Mouse (Mus musculus) cerebellum, adult 18-20 months (tissue): ENCODE results near the gene Psmb10.

Experiments
- DNase-seq, 2 experiments: peaks; one replicate each; pipeline ENCODE4 v3.0.0; 2021

Psmb10 gene

GRCm38 (mm10) chr8:105936866-105937475 is 1.3 kb downstream of the Psmb10 start:
- peak; percentile 90 to 93 for DNase-seq

DNA sequence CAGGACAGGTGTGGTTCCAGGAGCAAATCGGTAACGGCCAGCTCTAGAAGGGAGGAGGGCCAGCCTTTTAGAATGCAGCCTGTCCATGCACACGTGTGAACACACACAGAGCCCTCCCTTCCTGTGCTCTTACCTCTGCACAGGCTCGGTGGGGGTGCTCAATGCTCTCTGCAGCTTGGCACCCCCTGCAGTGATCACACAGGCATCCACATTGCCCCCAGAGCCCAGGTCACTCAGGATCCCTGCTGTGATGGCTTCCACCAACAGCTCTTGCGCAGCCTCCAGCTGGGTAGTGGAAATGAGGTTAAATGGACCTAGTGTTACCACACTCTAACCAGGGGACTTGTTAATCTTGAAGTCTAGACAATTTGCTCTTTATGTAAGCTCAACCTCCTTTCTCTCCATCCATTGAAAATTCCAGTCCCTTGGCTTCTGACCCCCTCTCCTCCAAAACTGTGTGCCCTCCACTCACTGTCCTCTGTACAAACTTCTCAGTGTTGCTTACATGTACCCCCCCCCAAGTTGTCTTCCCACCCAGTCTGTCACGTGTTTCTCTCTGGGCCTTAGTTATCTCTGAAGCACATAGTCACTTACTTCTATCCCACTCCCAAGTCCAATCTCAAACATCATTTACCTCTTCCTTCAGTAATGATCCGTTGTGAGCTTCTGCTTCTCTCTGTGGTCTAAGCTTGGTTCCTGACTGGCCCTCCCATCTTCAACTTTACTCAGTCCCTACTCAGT is 2.2 kb downstream of the Psmb10 start:
- DNase-seq: no peak

DNA sequence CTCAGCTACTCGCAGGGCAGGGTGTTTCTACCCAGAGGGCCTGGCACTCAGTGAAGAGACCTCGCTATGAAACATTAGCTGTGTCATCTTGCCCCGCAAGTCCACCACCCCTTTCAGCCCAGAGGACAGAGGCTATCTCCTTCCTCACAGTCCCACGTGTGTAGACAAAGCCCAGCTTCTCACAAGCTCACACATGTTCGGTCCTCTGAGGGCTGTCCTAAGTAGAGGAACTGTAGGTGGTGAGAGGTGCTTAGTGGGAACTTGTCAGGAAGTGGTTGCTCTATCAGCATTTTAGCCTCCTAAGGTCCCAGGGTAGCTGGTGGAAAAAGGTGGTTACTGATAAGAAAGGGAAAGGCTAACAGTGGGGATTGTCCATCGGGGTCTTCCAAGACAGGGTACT is 3.1 kb downstream of the Psmb10 start:
- DNase-seq: no peak

DNA sequence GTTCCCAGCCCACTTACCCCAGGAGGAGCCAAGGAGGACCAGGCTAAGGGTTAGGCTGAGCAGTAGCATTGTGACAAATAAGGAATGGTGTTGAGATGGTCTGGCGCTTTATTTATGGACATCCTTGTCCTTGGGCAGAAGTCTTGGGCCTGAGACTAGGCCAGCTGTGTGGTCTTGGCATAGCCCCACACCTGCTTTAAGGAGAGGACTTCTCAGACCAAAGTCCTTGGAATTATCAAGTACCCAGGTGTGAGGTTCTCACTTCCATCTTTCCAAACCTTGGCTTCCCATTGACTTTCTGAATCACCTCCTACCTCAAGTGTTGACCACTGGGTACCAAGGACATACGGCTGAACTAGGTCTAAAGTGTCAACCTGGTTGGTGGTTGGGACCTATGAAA is 4.5 kb downstream of the Psmb10 start, which contains the start of gene Ctrl:
Gene Ctrl (minus strand): TSS at position 101 of the 400 bp plus-strand sequence.
- no peak for DNase-seq

DNA sequence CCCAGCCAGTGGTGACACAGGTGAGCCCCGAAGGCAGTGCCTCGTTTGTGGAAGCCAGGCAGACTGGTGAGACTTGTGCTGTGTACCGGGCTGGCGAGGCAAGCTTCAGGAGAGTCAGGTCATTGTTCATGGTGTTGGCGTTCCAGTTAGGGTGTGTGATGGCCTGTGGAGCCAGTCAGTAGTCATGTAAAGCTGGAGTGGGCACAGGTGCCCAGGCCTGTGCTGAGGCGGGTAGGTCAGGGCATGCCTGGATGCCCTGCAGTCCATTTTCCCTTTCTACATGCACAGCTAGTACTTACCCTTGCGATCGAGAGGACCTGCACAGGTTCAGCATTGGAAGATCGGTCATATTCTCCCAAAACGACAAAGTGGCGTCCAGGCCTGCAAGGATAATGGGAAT is 5.7 kb downstream of the Psmb10 start:
- no peak for DNase-seq

- DNase-seq: no peak
Observed at GRCm38 (mm10) chr8:105931271-105931670, 7.0 kb downstream of the Psmb10 start.

GRCm38 (mm10) chr8:105930602-105931001 is 7.6 kb downstream of the Psmb10 start:
- DNase-seq: peak; percentile 87 to 89

DNA sequence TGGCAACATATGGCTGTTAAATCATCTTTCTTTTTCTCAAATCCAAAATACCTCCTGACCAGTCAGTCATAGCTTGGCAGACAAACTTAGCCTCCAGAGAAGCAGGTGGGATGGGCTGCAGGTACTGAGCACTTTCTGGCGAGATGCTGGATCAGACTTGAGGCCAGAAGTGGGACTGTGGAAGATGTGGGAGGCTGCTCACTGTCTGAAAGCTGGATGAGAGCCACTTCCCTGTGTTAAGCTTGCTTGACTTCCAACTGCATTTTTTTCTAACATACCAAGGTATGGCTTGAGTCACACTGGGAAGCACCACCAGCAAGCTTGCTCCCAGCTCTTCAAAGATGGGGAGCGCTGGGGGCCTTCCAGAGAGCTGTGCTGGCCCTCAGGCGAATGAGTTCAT is 13.1 kb downstream of the Psmb10 start:
- DNase-seq: no peak

DNA sequence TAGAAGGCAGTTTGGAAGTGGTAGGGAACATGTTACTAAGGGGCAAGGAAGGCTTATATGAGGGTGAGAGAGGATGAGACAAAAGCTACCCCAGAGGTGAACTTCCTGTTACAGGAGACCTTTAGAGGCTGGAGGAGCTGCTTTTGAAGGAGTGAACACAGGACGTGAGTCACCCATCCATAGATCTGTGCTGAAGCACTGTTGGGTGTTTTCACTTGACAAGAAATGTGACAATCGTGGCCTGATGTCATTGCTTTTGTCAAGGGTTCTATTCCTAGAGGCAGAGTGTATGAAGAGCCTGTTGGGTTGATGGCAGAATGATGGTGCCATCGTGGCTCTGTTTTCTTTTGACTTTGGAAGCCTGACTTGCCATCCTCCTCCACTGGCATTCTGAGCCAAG is 18.9 kb downstream of the Psmb10 start:
- DNase-seq: no peak

DNA sequence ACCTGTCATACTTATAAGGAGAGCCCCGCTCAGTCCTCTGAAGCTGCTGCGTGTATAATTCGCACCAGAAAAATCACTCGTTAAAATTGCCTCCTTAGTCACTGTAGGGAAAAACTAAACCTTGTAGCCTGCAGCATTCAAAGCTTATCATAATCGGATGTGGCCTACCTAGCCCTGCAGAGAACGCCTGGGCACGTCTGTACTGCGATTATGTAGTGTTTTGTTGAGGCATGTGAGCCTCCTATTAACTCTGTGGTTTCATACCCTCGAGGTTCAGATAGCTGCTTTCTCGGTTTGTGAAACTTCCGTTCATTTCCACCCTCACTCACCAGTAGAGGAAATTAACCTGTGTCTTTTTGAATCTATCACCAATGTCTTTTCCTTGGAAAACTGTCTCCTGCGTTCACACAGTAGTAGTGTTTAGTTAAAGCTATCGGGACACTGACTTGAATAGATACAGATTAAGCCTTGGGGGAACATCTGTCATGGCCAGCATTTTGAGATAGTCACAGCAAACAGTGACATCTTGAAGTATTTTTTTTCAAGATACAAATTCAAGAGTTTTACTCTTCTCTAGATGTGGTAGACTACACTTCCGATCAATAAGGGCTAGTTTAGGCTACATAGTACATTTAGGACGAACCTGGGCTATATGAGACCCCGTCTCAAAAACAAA is 37.2 kb downstream of the Psmb10 start:
- DNase-seq: no peak

GRCm38 (mm10) chr8:105900180-105900940 is 37.9 kb downstream of the Psmb10 start, which contains the start of gene Pskh1:
Pskh1 (plus strand) TSS chr8:105900441.
- peak; percentile 89 to 95 for DNase-seq

DNA sequence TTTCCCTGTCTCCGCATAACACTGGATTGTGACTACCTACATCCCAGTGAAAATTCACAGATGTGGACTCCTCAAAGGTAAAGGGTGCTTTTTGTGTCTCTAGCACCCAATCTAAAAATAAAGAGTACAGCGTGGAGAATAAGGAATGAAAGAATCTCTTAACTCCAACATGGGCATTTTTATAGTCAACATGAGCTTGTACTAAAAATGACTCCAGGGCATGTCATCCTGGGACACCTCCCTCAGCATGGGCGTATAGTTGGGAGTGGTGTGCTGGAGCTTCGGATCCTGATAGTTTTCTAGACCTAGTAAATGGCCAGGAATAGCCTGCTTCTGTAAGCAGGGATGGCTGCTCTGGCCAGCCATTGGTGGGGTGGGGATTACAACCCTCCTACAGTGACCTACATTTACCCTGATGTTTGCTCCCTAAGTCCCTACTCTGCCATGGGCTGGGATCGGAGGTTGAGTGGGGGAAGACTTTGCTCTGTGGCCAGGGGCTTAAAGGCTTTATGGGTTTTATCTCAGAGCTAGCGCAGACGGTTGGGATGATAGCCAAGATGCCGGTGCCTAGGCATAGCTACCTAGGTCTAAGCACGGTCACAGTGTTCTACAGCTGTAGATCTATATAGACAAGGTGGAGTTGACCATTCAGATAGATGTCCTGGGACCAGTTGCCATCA is 40.3 kb downstream of the Psmb10 start:
- DNase-seq: no peak

DNA sequence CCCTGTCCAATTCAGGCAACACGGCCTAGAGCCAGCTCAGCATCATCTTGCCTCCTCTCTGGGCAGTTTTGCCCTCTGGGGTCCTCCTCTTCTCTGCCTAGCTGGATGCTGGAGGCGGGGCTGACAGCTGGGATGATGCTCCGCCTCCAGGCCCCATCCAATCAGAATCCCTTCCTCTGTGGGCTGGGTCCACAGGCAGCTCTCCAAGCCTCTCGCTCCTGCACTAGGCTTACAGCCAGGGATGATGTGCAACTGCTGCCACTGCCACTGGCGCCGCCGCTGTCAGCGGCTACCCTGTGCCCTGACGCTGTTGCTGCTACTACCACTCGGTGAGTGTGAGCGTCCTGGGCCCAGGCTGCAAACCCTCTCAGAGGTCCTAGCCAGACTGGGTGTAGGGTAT is 44.9 kb downstream of the Psmb10 start, which contains the start of gene Nrn1l:
Gene Nrn1l (plus strand): TSS at position 229 of the 400 bp plus-strand sequence.
- DNase-seq: peak; percentile 36 to 55

DNA sequence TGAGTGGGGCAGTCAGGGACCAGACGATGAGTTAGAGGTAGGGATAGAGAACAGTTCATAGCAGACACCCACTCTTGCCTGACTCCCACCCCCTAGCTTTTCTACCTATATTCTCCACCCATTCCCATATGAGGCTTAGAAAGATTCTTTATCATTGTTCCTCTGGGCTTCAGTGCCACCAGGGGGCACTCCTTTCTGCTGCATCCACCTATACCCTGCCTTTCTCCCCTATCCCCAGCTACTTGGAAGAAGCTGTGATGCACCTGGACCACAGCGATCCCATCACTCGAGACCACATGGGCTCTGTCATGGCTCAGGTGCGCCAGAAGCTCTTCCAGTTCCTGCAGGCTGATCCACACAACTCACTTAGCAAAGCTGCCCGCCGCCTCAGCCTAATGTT is 45.8 kb downstream of the Psmb10 start:
- no peak for DNase-seq

- no peak for DNase-seq
Observed at GRCm38 (mm10) chr8:105890870-105891269, 47.4 kb downstream of the Psmb10 start.

- DNase-seq: no peak
Observed at GRCm38 (mm10) chr8:105889756-105890465, 48.3 kb downstream of the Psmb10 start.
